Mouse (Mus musculus): ENCODE data around the gene Dnajb12. TPM values are rescaled to one million over a fixed set of nuclear protein-coding genes. Genes with fewer than 3 reads are reported as not detected.

The Dnajb12 gene
- total and polyA plus RNA-seq, 2 experiments from 2014 or later, result 25.7 to 47.9 TPM

- no peak overlapping the region for H3K4me2 ChIP-seq (ENCODE audit: low read depth, low read length, poor library complexity, severe bottlenecking)
- H3K4me3 ChIP-seq (ENCODE audit: low read depth, low read length), result no peak overlapping the region
- H3K9me3 ChIP-seq (ENCODE audit: low read length), result no peaks in the 10 kb centered on the region
- H3K27me3 ChIP-seq (ENCODE audit: insufficient read depth, low read length), result no peaks in the 10 kb centered on the region
- no peak for DNase-seq (ENCODE audit: low spot score)
- WGBS, result 55% methylated on average over 7 of the region's 7 CpGs
- H3K27ac ChIP-seq (ENCODE audit: low read depth, low read length), result 0 out of 2 replicates have a peak overlapping the region, but pooled peaks have one; percentile 32
- 0 out of 2 replicates have a peak, but pooled peaks cover 2% of the 10 kb centered on the region for H3K36me3 ChIP-seq (ENCODE audit: insufficient read depth, low read length)
- peaks cover 18% of the 10 kb centered on the region for H3K4me1 ChIP-seq (ENCODE audit: insufficient read depth, low read length)
- no peak for TF ChIP-seq CTCF (IDR thresholded peaks at IDR 0.05)
- ATAC-seq (ENCODE audit: low FRiP score), result no peak
- H3K9ac ChIP-seq (replicated peaks; ENCODE audit: low read length, poor library complexity, severe bottlenecking), result no peak overlapping the region
These were observed 68.1 kb downstream of the Dnajb12 start for GRCm38 (mm10) chr10:59947296-59948073.

GRCm38 (mm10) chr10:59948363-59949254 lies 69.3 kb downstream of the Dnajb12 start:
- TF ChIP-seq CTCF (IDR thresholded peaks at IDR 0.05), result no peak
- H3K4me2 ChIP-seq (ENCODE audit: low read depth, low read length, poor library complexity, severe bottlenecking), result peak overlapping the region; percentile 98
- 51% methylated on average over 6 of the region's 6 CpGs for WGBS
- ATAC-seq (ENCODE audit: low FRiP score), result no peak
- 0 out of 2 replicates have a peak, but pooled peaks cover 2% of the 10 kb centered on the region for H3K36me3 ChIP-seq (ENCODE audit: insufficient read depth, low read length)
- H3K4me3 ChIP-seq (ENCODE audit: low read depth, low read length), result no peak overlapping the region
- no peak overlapping the region for H3K27ac ChIP-seq (ENCODE audit: low read depth, low read length)
- no peak for DNase-seq (ENCODE audit: low spot score)
- H3K9me3 ChIP-seq (ENCODE audit: low read length), result no peaks in the 10 kb centered on the region
- no peaks in the 10 kb centered on the region for H3K27me3 ChIP-seq (ENCODE audit: insufficient read depth, low read length)
- H3K9ac ChIP-seq (replicated peaks; ENCODE audit: low read length, poor library complexity, severe bottlenecking), result no peak overlapping the region
- H3K4me1 ChIP-seq (ENCODE audit: insufficient read depth, low read length), result peaks cover 7% of the 10 kb centered on the region

Other genes starting within 250 kb of the Dnajb12 start
- gene Micu1, start 177.1 kb upstream of the Dnajb12 start, total RNA-seq (2014; rRNA removed), result 69.7 and 70.9 TPM in 2 replicates
- gene Micu1, start 177.1 kb upstream of the Dnajb12 start, polyA plus RNA-seq (2015; fragmentation: Nextera tagmentation; extraction: Ambion mirVana), result 61.1 and 64.2 TPM in 2 replicates
- 56.6 and 57.5 TPM in 2 replicates for gene Ddit4, start 72.3 kb downstream of the Dnajb12 start, total RNA-seq (2014; rRNA removed)
- gene Ddit4, start 72.3 kb downstream of the Dnajb12 start, polyA plus RNA-seq (2015; fragmentation: Nextera tagmentation; extraction: Ambion mirVana), result 43.4 and 43.6 TPM in 2 replicates
- 12.3 and 13.5 TPM in 2 replicates for gene Ascc1, start 123.2 kb downstream of the Dnajb12 start, total RNA-seq (2014; rRNA removed)
- 50.1 TPM in 2 replicates for gene Ascc1, start 123.2 kb downstream of the Dnajb12 start, polyA plus RNA-seq (2015; fragmentation: Nextera tagmentation; extraction: Ambion mirVana)
- 56.9 and 57.4 TPM in 2 replicates for gene Anapc16, start 123.6 kb downstream of the Dnajb12 start, total RNA-seq (2014; rRNA removed)
- 109 and 118 TPM in 2 replicates for gene Anapc16, start 123.6 kb downstream of the Dnajb12 start, polyA plus RNA-seq (2015; fragmentation: Nextera tagmentation; extraction: Ambion mirVana)
- 275 and 308 TPM in 2 replicates for gene Spock2, start 226.7 kb downstream of the Dnajb12 start, total RNA-seq (2014; rRNA removed)
- gene Spock2, start 226.7 kb downstream of the Dnajb12 start, polyA plus RNA-seq (2015; fragmentation: Nextera tagmentation; extraction: Ambion mirVana), result 109 and 117 TPM in 2 replicates